Mouse (Mus musculus) mouse trophoblast stem cell (cell line): Measurements from ENCODE around the gene Olfr331.
"Not testable (repeated sequence)": the region's sequence is repeated elsewhere in the genome, so short reads cannot be mapped to it uniquely, and the experiment has no call there.

Experiments used
- in situ Hi-C, 2 experiments: fragments of 300-500 bp; cut with MseI, MboI; formaldehyde crosslinking; loops; 2 replicates in 1 of 2; 3 replicates in 1 of 2; pipeline ENCODE4 v1.15.1; 2025

Gene Olfr331

DNA sequence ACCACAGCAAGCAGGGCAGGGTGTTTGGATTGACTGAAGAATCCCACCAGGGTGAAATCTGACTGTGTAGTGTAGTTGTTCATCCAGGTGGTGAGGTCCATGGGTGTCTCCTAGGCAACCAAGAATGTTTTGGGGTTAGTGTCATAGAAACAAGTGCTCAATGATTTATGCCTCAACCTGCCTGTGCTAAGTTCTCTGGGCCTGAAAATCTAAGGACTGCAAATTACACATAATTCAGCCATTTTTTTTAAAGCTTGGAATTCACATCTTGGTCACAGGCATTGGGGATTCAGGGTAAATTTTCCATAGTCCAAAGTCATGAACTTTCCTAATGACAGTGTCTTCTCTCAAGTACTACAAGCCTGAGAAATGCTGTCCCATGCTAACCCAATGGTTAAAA, at the start of gene Olfr331:
Olfr331 (minus strand) TSS at position 101 of the 400 bp plus-strand sequence.
- in situ Hi-C loops, result not testable (repeated sequence)

DNA sequence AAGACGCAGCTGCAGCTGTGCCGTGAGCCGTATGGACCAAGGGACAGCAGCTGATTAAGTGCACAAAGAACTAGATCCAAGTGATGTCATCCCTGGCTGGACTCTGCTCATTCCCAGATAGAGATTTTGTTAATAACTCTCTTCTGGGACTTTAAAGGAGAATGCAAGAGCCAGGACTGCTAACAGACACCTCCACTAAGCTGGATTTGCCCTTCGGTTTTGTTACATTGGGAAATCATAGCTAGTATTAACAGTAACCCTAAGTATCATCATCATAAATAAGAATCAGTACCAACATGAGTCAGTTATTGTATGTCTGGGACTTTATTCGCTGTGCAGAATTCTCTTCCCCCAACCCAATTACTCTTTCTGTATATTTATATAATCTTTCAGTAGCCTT, 44.0 kb upstream of the Olfr331 start, which contains the start of gene Olfr329-ps:
Olfr329-ps (minus strand) TSS at position 101 of the 400 bp plus-strand sequence.
- in situ Hi-C loops, result no loop called here

DNA sequence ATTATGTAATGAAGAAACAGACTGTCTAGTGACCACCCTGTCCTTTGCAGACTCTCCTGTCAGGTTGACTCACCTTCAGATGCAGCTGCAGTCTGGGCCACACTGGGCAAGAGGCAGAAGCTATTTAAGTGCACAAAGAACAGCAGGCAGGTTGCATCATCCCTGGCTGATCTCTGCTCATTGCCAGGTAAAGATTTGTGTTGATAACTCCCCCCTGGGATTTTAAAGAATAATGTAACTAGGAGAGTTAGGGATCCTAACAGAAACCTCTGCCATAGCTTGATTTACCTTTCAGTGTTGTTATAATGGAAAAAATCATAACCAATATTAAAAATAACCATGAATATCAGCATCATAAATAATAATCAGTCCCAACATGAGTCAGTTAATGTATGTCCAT, 32.4 kb upstream of the Olfr331 start, which contains the start of gene Olfr330:
Olfr330 (minus strand) TSS at position 101 of the 400 bp plus-strand sequence.
- in situ Hi-C loops, result not testable (repeated sequence)

DNA sequence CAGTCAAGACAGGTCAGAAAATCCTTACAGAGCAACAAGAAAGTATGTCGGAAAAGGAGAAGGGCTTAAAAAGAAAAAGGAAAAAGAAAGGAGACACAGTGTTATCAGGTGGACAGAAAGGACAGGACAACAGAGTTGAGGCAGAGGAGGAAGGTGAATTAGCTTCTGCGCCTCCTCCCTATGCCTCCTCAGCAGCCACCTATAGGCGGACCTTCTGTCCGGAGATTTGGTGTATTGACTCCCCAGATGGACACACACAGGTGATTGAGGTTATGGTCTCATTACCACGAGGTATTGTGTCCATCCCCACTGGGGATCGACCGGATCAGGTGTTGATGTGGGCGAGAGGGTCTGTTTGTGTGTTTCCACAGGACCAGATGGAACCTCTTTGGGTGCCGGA, 17.4 kb upstream of the Olfr331 start:
- in situ Hi-C loops, result not testable (repeated sequence)

DNA sequence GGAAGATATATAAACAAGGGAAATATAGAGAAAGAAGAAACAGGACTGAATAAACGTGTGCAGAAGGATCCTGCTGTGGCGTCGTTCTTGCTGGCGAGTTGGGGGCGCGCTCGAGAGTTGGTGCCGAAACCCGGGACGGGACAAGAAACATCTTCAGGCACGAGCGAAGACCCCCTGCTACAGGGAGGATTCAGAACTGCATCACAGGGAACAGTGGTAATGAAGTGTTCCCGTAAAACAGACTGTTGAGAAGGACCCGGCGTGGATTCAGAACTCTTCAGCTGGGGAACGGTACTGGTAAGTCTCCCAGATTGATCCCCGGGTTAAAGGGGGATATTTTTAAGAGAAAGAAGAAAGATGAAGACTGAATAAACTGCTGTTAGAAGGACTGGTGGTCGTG, 16.5 kb upstream of the Olfr331 start:
- in situ Hi-C loops, result not testable (repeated sequence)

DNA sequence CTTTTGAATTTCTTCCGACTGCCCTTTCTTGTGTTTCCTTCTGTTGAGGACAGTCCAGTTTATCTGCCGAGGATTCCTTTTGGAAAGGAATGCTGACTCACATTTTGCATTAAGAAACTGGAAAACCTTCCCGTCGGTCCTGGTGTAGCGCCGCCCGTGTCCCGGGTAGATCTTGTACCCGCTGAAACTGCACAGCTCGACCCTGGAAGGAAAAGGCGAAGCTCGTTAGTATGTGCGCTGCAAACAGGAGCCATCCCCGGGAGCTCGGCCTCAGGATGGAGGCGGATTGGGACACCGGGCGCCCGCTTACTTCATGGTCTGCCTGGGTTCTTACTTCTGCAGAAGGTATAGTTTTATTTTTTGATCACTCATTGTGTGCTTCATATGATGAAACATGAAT, 6.7 kb upstream of the Olfr331 start:
- in situ Hi-C loops, result not testable (repeated sequence)

DNA sequence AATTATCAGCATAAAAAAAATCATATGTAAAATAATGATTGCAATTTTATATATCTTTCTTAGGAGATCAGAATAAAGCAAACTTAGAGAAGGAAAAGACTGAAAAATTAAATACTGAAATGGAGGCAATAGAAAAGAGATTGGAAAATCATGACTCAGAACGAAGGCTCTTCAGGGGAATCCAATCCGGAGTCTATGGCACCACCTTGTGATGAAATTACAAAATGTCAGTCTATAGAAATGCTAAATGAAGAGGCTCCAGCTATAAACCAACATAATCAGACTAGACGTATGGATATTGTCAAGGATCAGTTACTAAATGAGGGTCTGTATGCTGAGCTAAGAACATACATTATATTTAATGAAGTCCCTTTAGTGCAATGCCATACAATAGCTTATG, 3.1 kb downstream of the Olfr331 start:
- in situ Hi-C loops, result no loop called here

DNA sequence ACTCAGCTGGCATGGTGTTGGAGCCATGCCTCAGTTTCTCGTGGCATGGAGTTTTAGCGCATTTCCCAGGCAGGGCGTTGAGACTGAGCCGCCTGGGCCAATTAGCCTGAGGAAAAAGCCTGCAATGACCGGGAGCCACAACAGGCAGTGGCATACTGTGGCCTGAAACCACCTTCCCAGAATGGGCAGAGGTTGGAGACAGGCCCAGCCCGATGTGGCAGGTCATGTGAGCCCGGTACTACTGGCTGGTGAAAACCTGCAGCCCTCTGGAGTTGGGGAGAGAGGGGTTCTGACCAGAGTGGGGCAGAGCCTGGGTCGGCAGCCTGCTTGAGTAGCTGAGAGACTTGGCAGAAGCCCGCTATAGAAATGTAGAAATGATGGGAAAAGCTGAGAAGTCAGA, 3.6 kb downstream of the Olfr331 start:
- in situ Hi-C loops, result no loop called here

DNA sequence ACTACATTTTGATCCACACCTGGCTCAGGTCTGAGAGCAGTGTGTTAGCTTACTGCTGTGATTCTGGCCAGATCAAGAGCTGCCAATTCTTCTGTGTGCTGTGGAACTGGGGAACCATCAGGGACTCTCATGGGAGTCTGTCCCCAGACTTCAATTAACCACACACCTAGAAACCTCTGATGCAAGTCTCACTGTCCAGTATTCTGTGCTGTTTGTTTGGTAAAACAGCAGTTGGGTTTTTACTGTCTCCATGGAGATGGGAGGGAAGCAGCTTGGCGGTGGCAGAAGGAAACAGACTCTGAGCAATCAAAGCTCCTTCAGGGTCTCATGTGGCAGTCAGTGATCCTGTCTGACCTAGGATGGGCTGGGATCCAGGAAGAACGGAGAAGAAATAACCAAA, 9.9 kb downstream of the Olfr331 start, which contains the start of gene Olfr332:
Olfr332 (minus strand) TSS at position 101 of the 400 bp plus-strand sequence.
- in situ Hi-C loops, result no loop called here

DNA sequence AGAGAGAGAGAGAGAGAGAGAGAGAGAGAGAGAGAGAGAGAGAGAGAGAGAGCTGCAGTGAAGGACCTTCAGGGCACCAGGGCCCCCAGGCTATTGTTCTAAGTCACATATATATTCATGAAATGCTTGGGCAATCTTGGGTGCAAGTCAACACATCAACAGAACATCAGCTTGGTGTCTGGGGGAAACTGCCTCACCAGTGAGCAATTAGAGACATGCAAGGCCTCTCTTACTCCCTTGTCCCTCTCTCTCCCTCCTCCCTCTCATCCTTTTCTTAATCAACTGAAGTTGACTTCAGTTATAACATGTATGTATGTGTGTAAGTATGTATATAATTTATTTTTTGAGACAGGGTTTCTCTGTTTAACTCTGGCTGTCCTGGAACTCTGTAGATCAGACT, 40.2 kb downstream of the Olfr331 start, which contains the start of gene Olfr30:
Olfr30 (minus strand) TSS at position 101 of the 400 bp plus-strand sequence.
- in situ Hi-C loops, result no loop called here

DNA sequence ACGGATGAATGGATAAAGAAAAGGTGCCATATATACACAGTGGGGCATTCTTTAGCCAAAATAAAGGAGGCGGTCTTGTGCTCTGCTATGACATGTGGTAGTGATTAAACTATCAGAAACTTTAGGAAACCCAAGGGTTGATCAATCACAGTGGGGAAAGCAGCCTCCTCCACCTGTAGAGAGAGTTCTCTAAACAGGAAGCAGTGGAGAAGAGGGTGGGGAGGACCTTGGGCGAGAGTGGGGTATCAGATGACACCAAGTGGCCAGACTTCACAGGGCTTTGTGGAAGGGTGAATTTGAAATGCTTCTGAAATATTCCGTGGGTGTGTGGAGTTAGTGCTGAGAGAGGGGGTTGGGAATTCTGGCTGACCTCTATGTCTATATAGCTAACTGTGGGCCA, 48.8 kb downstream of the Olfr331 start:
- in situ Hi-C loops, result no loop called here

DNA sequence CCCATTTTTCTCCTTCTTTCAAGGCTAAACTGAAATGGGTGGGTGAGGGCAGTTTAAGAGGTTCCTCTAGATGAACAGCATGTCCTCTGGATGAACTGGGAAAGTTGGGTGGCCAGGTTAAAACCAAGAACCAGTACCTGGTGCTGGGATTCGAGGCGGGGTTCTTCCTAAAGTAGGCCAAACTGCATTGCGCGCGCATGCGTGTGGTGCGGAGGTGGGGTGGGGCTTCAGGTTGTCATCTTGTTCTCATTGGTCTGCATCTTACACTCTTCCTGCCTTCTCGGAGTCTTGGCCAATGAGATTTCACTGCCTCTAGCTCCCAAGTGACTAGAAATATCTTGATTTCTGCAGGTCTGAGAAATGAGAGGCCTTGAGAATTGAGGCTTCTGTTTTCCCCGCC, 49.6 kb downstream of the Olfr331 start, which contains the start of gene Lypd9:
Lypd9 (minus strand) TSS at position 165 of the 400 bp plus-strand sequence.
- in situ Hi-C loops, result no loop called here
